Mouse (Mus musculus) neural tube, embryonic 14.5 days (tissue): ENCODE measurements around the gene Adat3. TPM values are rescaled to one million over a fixed set of nuclear protein-coding genes. Genes with fewer than 3 reads are reported as not detected.

Source experiments
- ATAC-seq: fragments of 200-750 bp; cut with Nextera tagmentation; 2 replicates; pipeline ENCODE4 v1.8.0; 2017; ENCODE audit warnings: low read depth, mild to moderate bottlenecking, moderate TSS enrichment, moderate library complexity
- H3K27ac ChIP-seq: fragments of 300-500 bp; sonication (generic); 2 replicates; pipeline ENCODE4 v1.5.1; 2014; ENCODE audit warnings: low read depth, mild to moderate bottlenecking, control low read depth, low read length, moderate library complexity, mixed read lengths
- H3K27me3 ChIP-seq: fragments of 300-500 bp; sonication (generic); 2 replicates; pipeline ENCODE4 v1.6.1; 2014; ENCODE audit warnings: low read length; ENCODE audit not compliant: control insufficient read depth, insufficient read depth
- H3K36me3 ChIP-seq: fragments of 300-500 bp; sonication (generic); 2 replicates; pipeline ENCODE4 v1.6.1; 2014; ENCODE audit warnings: low read length, mixed read lengths; ENCODE audit not compliant: control insufficient read depth, insufficient read depth
- H3K4me1 ChIP-seq: fragments of 300-500 bp; sonication (generic); 2 replicates; pipeline ENCODE4 v1.6.1; 2014; ENCODE audit warnings: low read length; ENCODE audit not compliant: control insufficient read depth, insufficient read depth
- H3K4me2 ChIP-seq: fragments of 300-500 bp; sonication (generic); 2 replicates; pipeline ENCODE4 v1.6.1; 2014; ENCODE audit warnings: mild to moderate bottlenecking, low read depth, low read length, control low read depth
- H3K4me3 ChIP-seq: fragments of 300-500 bp; sonication (generic); 2 replicates; pipeline ENCODE4 v1.5.1; 2014; ENCODE audit warnings: low read depth, low read length, control low read depth, mixed read lengths
- H3K9ac ChIP-seq: fragments of 300-500 bp; sonication (generic); replicated peaks from 2 replicates; pipeline ENCODE4 v1.6.1; 2014; ENCODE audit warnings: low read depth, mild to moderate bottlenecking, control low read depth, low read length, mixed read lengths
- H3K9me3 ChIP-seq: fragments of 300-500 bp; sonication (generic); 2 replicates; pipeline ENCODE4 v1.6.1; 2016; ENCODE audit warnings: low read length; ENCODE audit not compliant: control insufficient read depth
- WGBS: fragments of 180-500 bp; shearing (Covaris S2); extraction: QIAGEN DNeasy Blood & Tissue Kit; methylation state at CpG from one replicate; pipeline ENCODE4 v1.1.7; 2014; 5-methylcytosine and 5-hydroxymethylcytosine counted together
- polyA plus RNA-seq: library from polyadenylated mRNA; unstranded; fragments of >200 nt; fragmentation: Nextera tagmentation; extraction: Ambion mirVana; gene quantifications from 2 replicates; pipeline ENCODE4 v1.2.1, GENCODE M21; 2014

The Adat3 gene
- polyA plus RNA-seq, 1 experiment from 2014 or later = 6.7 TPM

DNA sequence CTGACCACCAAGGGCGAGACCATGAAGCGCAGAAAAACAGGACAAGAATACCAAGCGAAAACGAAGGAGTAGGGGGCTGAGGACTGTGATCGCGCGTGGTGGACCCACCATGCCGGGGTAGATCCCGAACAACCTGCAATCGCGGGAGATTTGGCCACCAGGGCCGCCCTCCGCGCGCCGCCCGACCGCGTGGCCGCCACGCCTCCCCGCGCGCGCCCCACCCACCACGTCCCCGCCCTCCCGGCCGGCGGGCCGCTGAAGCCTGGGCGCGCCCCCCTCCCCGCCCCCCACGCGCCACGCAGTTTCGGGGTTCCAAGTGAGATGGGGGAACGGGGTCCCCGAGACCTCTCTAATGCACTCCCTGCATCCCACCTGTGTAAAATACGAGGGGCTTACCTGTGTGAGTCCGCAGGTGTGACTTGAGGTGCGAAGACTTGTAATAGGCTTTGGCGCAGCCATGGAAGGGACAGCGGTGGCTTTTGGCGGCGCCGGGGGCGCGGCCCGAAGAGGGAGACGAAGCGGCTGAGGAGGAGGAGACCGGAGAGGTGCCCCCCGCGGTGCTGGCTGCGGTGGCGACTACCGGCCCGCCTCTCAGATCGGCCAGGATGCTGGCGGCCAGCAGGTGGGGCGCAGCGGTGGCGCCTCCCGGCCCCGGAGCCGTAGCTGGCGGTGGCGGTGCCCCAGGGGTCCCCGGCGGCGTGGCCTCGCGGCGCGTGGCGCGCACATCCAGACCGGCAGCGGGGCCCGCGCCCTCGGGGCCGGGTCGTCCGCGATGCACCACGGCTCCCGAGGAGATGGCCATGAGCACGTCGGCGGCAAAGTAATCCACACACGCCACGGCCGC is 26.1 kb upstream of the Adat3 start:
- Histone ChIP-seq H3K4me3 (peak overlapping the region; percentile 76), H3K27me3 (no peaks in the 10 kb centered on the region; the same call in 1 of the 2 replicates), H3K4me1 (peaks cover 23% of the 10 kb centered on the region), H3K9ac (peak overlapping the region; percentile 76), H3K36me3 (no peaks in the 10 kb centered on the region), H3K4me2 (peak overlapping the region; percentile 94), H3K27ac (peak overlapping the region; percentile 85), H3K9me3 (no peaks in the 10 kb centered on the region)
- ATAC-seq = peak; percentile 14; the same call in 1 of the 2 replicates
- whole genome bisulfite sequencing = under 1% methylated on average over 93 of the region's 96 CpGs

DNA sequence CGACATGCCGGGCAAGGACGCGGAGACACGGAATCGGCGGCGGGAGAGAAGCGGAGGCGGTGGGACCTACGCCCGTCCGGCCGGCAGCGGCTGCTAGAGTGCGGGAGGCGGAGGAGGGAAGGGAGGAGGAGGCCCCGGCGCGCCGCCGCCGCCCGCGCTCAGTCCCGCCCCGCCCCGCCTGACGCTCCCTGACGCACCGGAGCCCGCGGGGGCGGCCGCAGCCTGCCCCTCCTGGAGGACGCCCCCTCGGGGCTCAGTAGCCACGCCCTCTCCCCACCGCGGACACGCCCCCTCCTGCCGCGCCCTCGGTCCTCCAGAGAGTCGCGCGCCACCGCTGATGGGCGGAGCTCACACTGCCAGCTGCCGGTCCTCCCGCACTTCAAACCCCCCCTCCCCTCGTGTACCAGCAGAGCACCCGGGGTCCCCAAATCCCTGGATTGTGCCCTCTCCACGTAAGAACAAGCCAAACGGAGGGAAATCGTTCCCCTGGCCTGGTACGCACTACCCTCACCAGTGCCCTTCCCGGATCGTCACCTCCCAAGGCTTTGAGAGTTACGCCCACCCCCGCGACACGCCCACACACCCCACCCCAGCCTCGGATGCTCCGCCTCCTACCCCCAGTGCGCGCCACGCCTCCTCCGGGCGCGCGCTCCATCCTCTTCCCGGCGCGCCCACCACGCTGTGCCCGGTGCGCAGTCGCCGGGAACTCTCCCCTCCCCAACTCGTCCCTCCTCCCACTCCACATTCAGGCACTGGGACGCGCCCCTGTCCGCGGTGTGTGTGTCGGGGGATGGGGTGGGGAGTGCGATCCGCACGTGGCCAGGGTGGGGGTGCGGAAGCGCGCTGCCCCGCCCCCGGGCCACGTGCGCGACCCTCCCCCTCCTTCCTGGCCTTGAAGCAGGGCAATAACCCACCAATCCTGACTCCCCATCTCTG is 25.2 kb upstream of the Adat3 start, which contains the start of gene Klf16:
Gene Klf16 (minus strand): TSS at position 127 of the 936 bp plus-strand sequence.
- WGBS = under 1% methylated on average over 67 of the region's 97 CpGs
- no peaks in the 10 kb centered on the region for H3K36me3 ChIP-seq
- peak; percentile 75 for ATAC-seq
- H3K27me3 ChIP-seq = no peaks in the 10 kb centered on the region; the same call in 1 of the 2 replicates
- peak within 1 kb of the TSS; percentile 76 for H3K4me3 ChIP-seq
- peak within 1 kb of the TSS; percentile 94 for H3K4me2 ChIP-seq
- peak within 1 kb of the TSS; percentile 76 for H3K9ac ChIP-seq
- peak within 1 kb of the TSS; percentile 85 for H3K27ac ChIP-seq
- peaks cover 22% of the 10 kb centered on the region for H3K4me1 ChIP-seq
- H3K9me3 ChIP-seq = no peaks in the 10 kb centered on the region

DNA sequence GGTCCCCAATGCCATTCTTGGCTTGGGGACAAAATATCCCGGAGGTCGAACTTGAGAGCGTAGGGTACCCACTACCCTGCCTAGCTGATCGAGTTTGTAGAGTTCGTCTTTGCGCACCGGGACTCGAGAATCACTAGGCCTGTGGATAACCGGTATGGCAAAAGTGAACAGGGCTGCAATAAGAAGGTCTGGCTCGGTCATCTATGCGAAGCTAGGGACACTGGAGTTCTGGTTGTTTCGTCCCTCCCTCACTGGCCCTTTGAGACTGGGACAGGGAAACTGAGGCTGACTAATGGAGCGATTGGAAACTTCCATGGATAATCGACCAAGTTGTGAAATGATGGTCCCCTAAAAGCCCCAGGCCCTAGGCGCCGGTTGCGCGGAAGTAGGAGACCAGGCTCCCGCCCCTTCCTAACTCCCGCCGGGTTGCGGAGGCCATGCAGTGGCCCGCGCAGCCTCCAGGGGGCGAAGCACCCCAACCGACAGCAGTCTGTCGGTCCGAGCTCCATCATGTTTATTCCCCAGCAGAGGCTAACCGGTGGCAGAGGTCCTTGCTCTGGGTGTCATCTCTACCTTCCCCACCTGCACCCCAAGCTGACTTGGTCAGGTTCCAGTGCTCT is 24.4 kb upstream of the Adat3 start:
- Histone ChIP-seq H3K4me1 (peaks cover 22% of the 10 kb centered on the region), H3K4me2 (peak overlapping the region; percentile 94), H3K27me3 (no peaks in the 10 kb centered on the region; the same call in 1 of the 2 replicates), H3K27ac (peak overlapping the region; percentile 85), H3K9me3 (no peaks in the 10 kb centered on the region), H3K9ac (peak overlapping the region; percentile 76), H3K4me3 (peak overlapping the region; percentile 76), H3K36me3 (no peaks in the 10 kb centered on the region)
- 1% methylated on average over 29 of the region's 29 CpGs for WGBS
- peak; percentile 16 for ATAC-seq

DNA sequence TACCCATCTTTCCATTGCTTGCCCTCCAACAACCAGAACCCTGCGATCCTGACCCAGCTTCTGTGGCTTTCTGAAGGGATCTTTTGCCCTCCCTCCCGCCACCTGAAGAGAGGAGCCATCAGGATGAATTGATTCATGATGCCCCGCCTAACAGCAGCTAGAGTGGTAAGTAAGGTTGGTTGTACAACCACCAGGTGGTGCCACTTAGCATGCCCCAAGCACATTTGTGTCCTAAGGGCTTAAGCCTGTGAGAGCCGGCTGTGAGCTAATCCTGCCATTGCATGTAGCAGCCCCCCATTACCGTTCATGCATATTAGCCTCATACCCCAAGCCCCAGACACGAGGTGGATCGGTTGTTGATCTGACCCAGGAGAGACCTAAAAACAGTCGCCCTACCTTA is 23.8 kb upstream of the Adat3 start:
- 9% methylated on average over 8 of the region's 8 CpGs for WGBS
- Histone ChIP-seq H3K36me3 (no peaks in the 10 kb centered on the region), H3K4me3 (no peak overlapping the region), H3K4me2 (0 out of 2 replicates have a peak overlapping the region, but pooled peaks have one; percentile 94), H3K9ac (peak overlapping the region; percentile 22; the same call in 1 of the 2 replicates), H3K27me3 (no peaks in the 10 kb centered on the region; the same call in 1 of the 2 replicates), H3K9me3 (no peaks in the 10 kb centered on the region), H3K4me1 (peaks cover 18% of the 10 kb centered on the region), H3K27ac (no peak overlapping the region)
- no peak for ATAC-seq

DNA sequence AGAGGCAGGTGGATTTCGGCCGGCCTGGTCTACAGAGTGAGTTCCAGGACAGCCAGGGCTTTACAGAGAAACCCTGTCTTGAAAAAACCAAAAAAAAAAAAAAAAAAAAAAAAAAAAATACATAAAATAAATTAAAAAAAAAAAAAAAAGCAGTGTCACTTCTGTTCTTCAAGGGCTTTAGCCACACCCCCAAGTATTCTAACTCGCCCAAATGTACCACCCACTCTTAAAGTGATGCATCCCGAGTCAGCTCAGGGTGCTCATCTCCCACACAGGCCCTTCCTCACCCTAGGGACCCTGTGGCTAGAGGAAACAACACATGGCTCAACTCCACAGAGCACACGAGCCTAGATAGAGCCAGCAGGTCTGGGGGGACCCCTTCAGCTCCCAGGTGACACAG is 19.6 kb upstream of the Adat3 start:
- H3K9ac ChIP-seq = no peak overlapping the region
- H3K4me2 ChIP-seq = no peak overlapping the region
- H3K9me3 ChIP-seq = no peaks in the 10 kb centered on the region
- H3K27me3 ChIP-seq = no peaks in the 10 kb centered on the region
- H3K27ac ChIP-seq = no peak overlapping the region
- H3K36me3 ChIP-seq = 0 out of 2 replicates have a peak, but pooled peaks cover 6% of the 10 kb centered on the region
- peaks cover 3% of the 10 kb centered on the region for H3K4me1 ChIP-seq
- no peak for ATAC-seq
- H3K4me3 ChIP-seq = no peak overlapping the region
- WGBS = 88% methylated on average over 5 of the region's 5 CpGs

DNA sequence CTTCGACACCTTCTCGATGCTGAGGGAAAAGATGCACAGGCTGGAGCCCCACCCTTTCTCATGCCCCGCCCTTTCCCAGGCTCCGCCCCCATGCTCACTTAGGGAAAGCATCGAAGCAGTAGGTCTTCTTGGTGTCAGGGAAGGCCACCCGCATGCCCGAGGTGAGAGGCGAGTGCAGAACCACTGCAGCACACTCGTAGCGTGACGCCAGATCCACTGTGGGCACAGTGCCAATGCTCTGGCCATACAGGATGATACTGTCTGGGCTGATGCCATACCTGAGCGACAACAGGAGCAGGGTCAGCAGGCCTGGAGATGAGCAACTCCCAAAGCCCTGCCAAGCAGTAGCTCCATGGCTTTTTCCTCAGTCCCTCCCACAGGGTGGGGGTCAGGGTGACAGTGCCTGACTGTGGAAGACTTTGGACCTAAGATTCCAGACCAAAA is 18.6 kb upstream of the Adat3 start:
- H3K4me1 ChIP-seq = peaks cover 6% of the 10 kb centered on the region
- H3K4me2 ChIP-seq = no peak overlapping the region
- 0 out of 2 replicates have a peak, but pooled peaks cover 6% of the 10 kb centered on the region for H3K36me3 ChIP-seq
- 58% methylated on average over 12 of the region's 12 CpGs for WGBS
- H3K9me3 ChIP-seq = no peaks in the 10 kb centered on the region
- no peaks in the 10 kb centered on the region for H3K27me3 ChIP-seq
- H3K27ac ChIP-seq = no peak overlapping the region
- ATAC-seq = no peak
- H3K9ac ChIP-seq = no peak overlapping the region
- no peak overlapping the region for H3K4me3 ChIP-seq

DNA sequence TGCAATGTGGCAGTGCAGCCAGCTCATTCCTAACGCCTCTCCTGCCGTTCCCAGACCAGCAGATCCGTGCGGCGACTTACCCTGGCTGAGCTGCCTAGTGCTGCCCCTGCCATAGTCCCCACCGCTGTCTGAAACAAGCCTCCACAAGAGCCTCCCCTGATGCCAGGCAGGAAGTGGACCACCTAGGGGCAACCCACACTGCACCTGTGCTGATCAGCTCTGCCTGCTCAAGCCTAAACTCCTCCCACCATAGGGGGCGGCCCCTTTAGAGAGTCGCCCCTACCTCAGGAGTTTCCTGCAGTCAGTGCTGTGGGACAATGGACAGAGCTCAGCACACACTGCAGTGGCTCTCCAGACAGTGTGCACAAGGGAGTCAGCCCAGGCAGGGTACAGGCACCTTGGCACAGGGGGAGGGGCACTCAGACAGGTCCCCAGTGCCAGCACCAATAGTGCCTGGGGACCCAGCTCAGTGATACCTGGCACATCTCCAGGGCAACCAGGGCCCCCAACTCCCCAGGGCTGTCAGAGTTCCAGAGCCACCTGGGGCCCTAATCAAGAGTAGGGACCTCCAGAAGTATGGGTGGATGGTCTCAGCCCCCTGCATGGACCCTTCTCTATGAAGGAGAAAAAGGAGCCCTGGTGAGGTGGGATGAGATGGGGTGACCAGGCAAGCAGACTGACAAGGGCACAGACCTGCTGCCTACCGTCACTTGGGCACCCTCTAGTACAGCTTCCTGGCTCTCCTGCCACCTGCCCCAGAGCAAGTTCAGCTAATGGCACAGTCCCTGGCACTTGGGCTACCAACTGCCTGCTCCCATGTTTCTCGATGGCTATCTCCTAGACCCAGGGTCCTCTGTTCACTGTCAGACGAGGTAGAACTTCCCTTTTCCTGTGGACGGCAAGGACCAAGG is 17.8 kb upstream of the Adat3 start:
- no peak overlapping the region for H3K9ac ChIP-seq
- no peak overlapping the region for H3K4me2 ChIP-seq
- no peaks in the 10 kb centered on the region for H3K27me3 ChIP-seq
- no peak overlapping the region for H3K27ac ChIP-seq
- no peak overlapping the region for H3K4me3 ChIP-seq
- WGBS = 77% methylated on average over 12 of the region's 12 CpGs
- H3K36me3 ChIP-seq = 0 out of 2 replicates have a peak, but pooled peaks cover 6% of the 10 kb centered on the region
- no peak for ATAC-seq
- H3K4me1 ChIP-seq = peaks cover 11% of the 10 kb centered on the region
- no peaks in the 10 kb centered on the region for H3K9me3 ChIP-seq

DNA sequence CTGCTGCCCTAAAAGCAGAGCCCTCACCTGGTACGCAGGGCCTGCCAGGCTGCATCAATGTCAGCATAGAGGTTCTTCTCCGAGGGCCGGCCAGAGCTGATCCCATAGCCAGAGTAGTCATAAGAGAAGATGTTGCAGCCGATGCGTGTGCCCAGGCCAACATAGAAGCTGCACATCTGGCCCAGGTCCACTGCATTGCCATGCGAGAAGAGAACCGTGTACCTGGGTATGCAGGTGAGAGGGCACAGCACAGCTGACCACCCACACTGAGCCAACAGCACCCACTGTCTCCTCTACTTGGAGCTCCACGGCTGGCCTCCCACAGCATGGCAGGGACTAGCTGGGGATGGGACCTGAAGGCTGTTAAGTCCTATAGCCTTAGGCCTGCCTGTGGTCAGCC is 17.1 kb upstream of the Adat3 start:
- peaks cover 11% of the 10 kb centered on the region for H3K4me1 ChIP-seq
- no peaks in the 10 kb centered on the region for H3K27me3 ChIP-seq
- WGBS = 94% methylated on average over 8 of the region's 8 CpGs
- H3K4me2 ChIP-seq = no peak overlapping the region
- no peak for ATAC-seq
- 0 out of 2 replicates have a peak, but pooled peaks cover 6% of the 10 kb centered on the region for H3K36me3 ChIP-seq
- no peak overlapping the region for H3K27ac ChIP-seq
- no peak overlapping the region for H3K9ac ChIP-seq
- H3K9me3 ChIP-seq = no peaks in the 10 kb centered on the region
- no peak overlapping the region for H3K4me3 ChIP-seq
